ENCODE assay signal across 8 mouse cellular contexts in genomic region chr13:23759916-23760239, GRCm38 (mm10). TPM values are rescaled to one million over a fixed set of nuclear protein-coding genes. Genes with fewer than 3 reads are reported as not detected.
DNase-seq lines count a peak whose midpoint lies in the region; ATAC-seq lines count a peak whose summit lies in the region.

No protein-coding gene starts in this region.

- DNase-seq in heart, embryonic 10.5 days (ENCODE audit: low spot score) = no peak
- DNase-seq in heart, postnatal 4 days = no peak
- DNase-seq in 3134 (ENCODE audit: extremely low read depth, insufficient read length, low spot score) = peak; percentile 20
- no peak for DNase-seq in forebrain, embryonic 14.5 days (ENCODE audit: low spot score)
- no peak for DNase-seq in frontal cortex, postnatal 14 days (ENCODE audit: low spot score in 2 of 2)
- DNase-seq in adrenal gland, postnatal 4 days (ENCODE audit: low spot score in 2 of 2) = no peak
- no peak for DNase-seq in lung, postnatal 25 days (ENCODE audit: low spot score)

- H3K4me2 ChIP-seq in forebrain, embryonic 14.5 days (ENCODE audit: low read length) = peak overlapping the region; percentile 89
- H3K4me2 ChIP-seq in liver, embryonic 16.5 days (ENCODE audit: low read depth, low read length) = peak overlapping the region; percentile 86

- no peaks in the 10 kb centered on the region for H3K36me3 ChIP-seq in heart, embryonic 10.5 days
- no peaks in the 10 kb centered on the region for H3K36me3 ChIP-seq in forebrain, embryonic 14.5 days (ENCODE audit: control insufficient read depth, insufficient read depth, low read length)
- H3K36me3 ChIP-seq in liver, embryonic 16.5 days (ENCODE audit: control insufficient read depth, insufficient read depth) = no peaks in the 10 kb centered on the region

- H3K4me3 ChIP-seq in heart, embryonic 10.5 days = peak overlapping the region; percentile 62
- peak overlapping the region; percentile 53; the same call in 1 of the 2 replicates for H3K4me3 ChIP-seq in forebrain, embryonic 14.5 days (ENCODE audit: low read depth, low read length)
- peak overlapping the region; percentile 67 for H3K4me3 ChIP-seq in liver, embryonic 16.5 days (ENCODE audit: low read depth, low read length)

- peak overlapping the region; percentile 64 for H3K9ac ChIP-seq in forebrain, embryonic 14.5 days (ENCODE audit: low read length)
- H3K9ac ChIP-seq in liver, embryonic 16.5 days (ENCODE audit: low read depth, low read length) = peak overlapping the region; percentile 78

- WGBS in heart, embryonic 10.5 days = 66% methylated on average over 1 of the region's 1 CpGs
- 84% methylated on average over 1 of the region's 1 CpGs for WGBS in forebrain, embryonic 14.5 days
- 52% methylated on average over 1 of the region's 1 CpGs for WGBS in liver, embryonic 16.5 days (ENCODE audit: insufficient replicate concordance)

- peak overlapping the region; percentile 88 for H3K27ac ChIP-seq in heart, embryonic 10.5 days
- peak overlapping the region; percentile 88; the same call in 1 of the 2 replicates for H3K27ac ChIP-seq in forebrain, embryonic 14.5 days (ENCODE audit: low read depth, low read length)
- peak overlapping the region; percentile 96 for H3K27ac ChIP-seq in liver, embryonic 16.5 days (ENCODE audit: low read length)

- H3K9me3 ChIP-seq in heart, embryonic 10.5 days = no peaks in the 10 kb centered on the region
- H3K9me3 ChIP-seq in forebrain, embryonic 14.5 days (replicated peaks; ENCODE audit: control insufficient read depth, low read length) = no peaks in the 10 kb centered on the region
- H3K9me3 ChIP-seq in liver, embryonic 16.5 days (replicated peaks; ENCODE audit: control insufficient read depth, low read length) = no peaks in the 10 kb centered on the region

- ATAC-seq in forebrain, embryonic 14.5 days = no peak
- no peak for ATAC-seq in liver, embryonic 16.5 days (ENCODE audit: low read depth)

- peaks cover 21% of the 10 kb centered on the region for H3K4me1 ChIP-seq in heart, embryonic 10.5 days
- H3K4me1 ChIP-seq in forebrain, embryonic 14.5 days (ENCODE audit: control insufficient read depth, insufficient read depth, low read length) = peaks cover 31% of the 10 kb centered on the region
- H3K4me1 ChIP-seq in liver, embryonic 16.5 days (ENCODE audit: control insufficient read depth, low read depth, low read length) = peaks cover 44% of the 10 kb centered on the region

- H3K27me3 ChIP-seq in heart, embryonic 10.5 days (ENCODE audit: insufficient read depth, poor library complexity, severe bottlenecking) = no peaks in the 10 kb centered on the region
- no peaks in the 10 kb centered on the region for H3K27me3 ChIP-seq in forebrain, embryonic 14.5 days (replicated peaks; ENCODE audit: control insufficient read depth, insufficient read depth, low read length)
- H3K27me3 ChIP-seq in liver, embryonic 16.5 days (ENCODE audit: control insufficient read depth, insufficient read depth, low read depth, low read length) = no peaks in the 10 kb centered on the region

RNA-seq across cellular contexts. Expression of gene Hist1h4a, which starts 1.2 kb away (rescaled TPM):
- polyA plus RNA-seq in heart, embryonic 10.5 days (2016; fragmentation: Nextera tagmentation; extraction: Ambion mirVana) = 0.28 TPM in 1 of 2 replicates, not detected in the other
- total RNA-seq in heart, postnatal 4 days (2021) = 100 to 1,000 TPM; 433 to 442 TPM
- 0.97 TPM in 1 of 2 replicates, not detected in the other for polyA plus RNA-seq in forebrain, embryonic 14.5 days (2014; fragmentation: Nextera tagmentation; extraction: Ambion mirVana)
- polyA plus RNA-seq in liver, embryonic 16.5 days (2015; fragmentation: Nextera tagmentation; extraction: Ambion mirVana) = 0.48 TPM in 1 of 2 replicates, not detected in the other
- 100 to 1,000 TPM; 348 to 415 TPM for total RNA-seq in adrenal gland, postnatal 4 days (2021)

RNA-seq across cellular contexts. Expression of gene Hist1h3a, which starts 2.3 kb away (rescaled TPM):
- 2.0 and 3.2 TPM in 2 replicates for polyA plus RNA-seq in heart, embryonic 10.5 days (2016; fragmentation: Nextera tagmentation; extraction: Ambion mirVana)
- 100 to 1,000 TPM; 440 to 473 TPM for total RNA-seq in heart, postnatal 4 days (2021)
- polyA plus RNA-seq in forebrain, embryonic 14.5 days (2014; fragmentation: Nextera tagmentation; extraction: Ambion mirVana) = 2.0 and 4.7 TPM in 2 replicates
- 4.6 and 6.8 TPM in 2 replicates for polyA plus RNA-seq in liver, embryonic 16.5 days (2015; fragmentation: Nextera tagmentation; extraction: Ambion mirVana)
- 100 to 1,000 TPM; 459 to 527 TPM for total RNA-seq in adrenal gland, postnatal 4 days (2021)

RNA-seq across cellular contexts. Expression of gene Hist1h4b, which starts 3.1 kb away (rescaled TPM):
- polyA plus RNA-seq in heart, embryonic 10.5 days (2016; fragmentation: Nextera tagmentation; extraction: Ambion mirVana) = 3.4 and 4.4 TPM in 2 replicates
- total RNA-seq in heart, postnatal 4 days (2021) = 100 to 1,000 TPM; 312 to 320 TPM
- 3.5 and 4.7 TPM in 2 replicates for polyA plus RNA-seq in forebrain, embryonic 14.5 days (2014; fragmentation: Nextera tagmentation; extraction: Ambion mirVana)
- polyA plus RNA-seq in liver, embryonic 16.5 days (2015; fragmentation: Nextera tagmentation; extraction: Ambion mirVana) = 3.5 and 5.4 TPM in 2 replicates
- total RNA-seq in adrenal gland, postnatal 4 days (2021) = 100 to 1,000 TPM; 436 to 510 TPM

RNA-seq across cellular contexts. Expression of gene Hist1h1a, which starts 3.6 kb away (rescaled TPM):
- 1.2 and 1.4 TPM in 2 replicates for polyA plus RNA-seq in heart, embryonic 10.5 days (2016; fragmentation: Nextera tagmentation; extraction: Ambion mirVana)
- total RNA-seq in heart, postnatal 4 days (2021) = 100 to 1,000 TPM; 219 to 236 TPM
- 2.3 and 2.4 TPM in 2 replicates for polyA plus RNA-seq in forebrain, embryonic 14.5 days (2014; fragmentation: Nextera tagmentation; extraction: Ambion mirVana)
- 2.5 and 3.5 TPM in 2 replicates for polyA plus RNA-seq in liver, embryonic 16.5 days (2015; fragmentation: Nextera tagmentation; extraction: Ambion mirVana)
- total RNA-seq in adrenal gland, postnatal 4 days (2021) = 100 to 1,000 TPM; 405 to 481 TPM

RNA-seq across cellular contexts. Expression of gene Hist1h3b, which starts 7.8 kb away (rescaled TPM):
- polyA plus RNA-seq in heart, embryonic 10.5 days (2016; fragmentation: Nextera tagmentation; extraction: Ambion mirVana) = 2.6 and 3.2 TPM in 2 replicates
- total RNA-seq in heart, postnatal 4 days (2021) = 100 to 1,000 TPM; 568 to 625 TPM
- 2.3 and 9.6 TPM in 2 replicates for polyA plus RNA-seq in forebrain, embryonic 14.5 days (2014; fragmentation: Nextera tagmentation; extraction: Ambion mirVana)
- 14.4 TPM in 2 replicates for polyA plus RNA-seq in liver, embryonic 16.5 days (2015; fragmentation: Nextera tagmentation; extraction: Ambion mirVana)
- total RNA-seq in adrenal gland, postnatal 4 days (2021) = 100 to 1,000 TPM; 526 to 670 TPM
